Mouse (Mus musculus) lung, postnatal 0 days (tissue): ENCODE results near the gene Cald1. TPM values are rescaled to one million over a fixed set of nuclear protein-coding genes. Genes with fewer than 3 reads are reported as not detected.
A peak's percentile ranks its signal among the peaks of the same experiment; 100 is the strongest.

Experiments
- ATAC-seq: fragments of 200-750 bp; cut with Nextera tagmentation; 2 replicates; pipeline ENCODE4 v1.8.0; 2017; ENCODE audit warnings: moderate library complexity
- DNase-seq: peaks from one replicate; pipeline ENCODE4 v3.0.0-alpha.2; 2016; ENCODE audit warnings: low spot score
- H3K27ac ChIP-seq: fragments of 300-500 bp; sonication (generic); 2 replicates; pipeline ENCODE4 v1.5.1; 2014; ENCODE audit warnings: antibody characterized with exemption, mild to moderate bottlenecking, low read length, mixed read lengths
- H3K27me3 ChIP-seq: fragments of 300-500 bp; sonication (generic); replicated peaks from 2 replicates; pipeline ENCODE4 v1.6.1; 2014; ENCODE audit warnings: low read length, mixed read lengths; ENCODE audit not compliant: insufficient read depth
- H3K36me3 ChIP-seq: fragments of 300-500 bp; sonication (generic); 2 replicates; pipeline ENCODE4 v1.6.1; 2014; ENCODE audit warnings: low read length, mixed read lengths; ENCODE audit not compliant: insufficient read depth
- H3K4me1 ChIP-seq: fragments of 300-500 bp; sonication (generic); 2 replicates; pipeline ENCODE4 v1.6.1; 2014; ENCODE audit warnings: antibody characterized with exemption, low read depth, low read length, mixed read lengths; ENCODE audit not compliant: insufficient read depth
- H3K4me2 ChIP-seq: fragments of 300-500 bp; sonication (generic); replicated peaks from 2 replicates; pipeline ENCODE4 v1.6.1; 2014; ENCODE audit warnings: low read depth, mild to moderate bottlenecking, low read length, moderate library complexity, mixed read lengths
- H3K4me3 ChIP-seq: fragments of 300-500 bp; sonication (generic); 2 replicates; pipeline ENCODE4 v1.5.1; 2014; ENCODE audit warnings: low read depth, low read length
- H3K9ac ChIP-seq: fragments of 300-500 bp; sonication (generic); replicated peaks from 2 replicates; pipeline ENCODE4 v1.6.1; 2014; ENCODE audit warnings: low read depth, mild to moderate bottlenecking
- H3K9me3 ChIP-seq: fragments of 300-500 bp; sonication (generic); 2 replicates; pipeline ENCODE4 v1.6.1; 2016; ENCODE audit warnings: low read length, mixed read lengths
- CTCF ChIP-seq: IDR thresholded peaks from 2 replicates; pipeline ENCODE4 v1.5.1; 2016; ENCODE audit warnings: antibody characterized with exemption, mild to moderate bottlenecking
- EP300 ChIP-seq: IDR thresholded peaks from 2 replicates; pipeline ENCODE4 v1.6.1; 2016; ENCODE audit warnings: antibody characterized with exemption, mild to moderate bottlenecking, control low read depth
- WGBS: fragments of 180-500 bp; shearing (Covaris S2); extraction: QIAGEN DNeasy Blood & Tissue Kit; methylation state at CpG from one replicate; pipeline ENCODE4 v1.1.7; 2014; 5-methylcytosine and 5-hydroxymethylcytosine counted together
- polyA plus RNA-seq: library from polyadenylated mRNA; unstranded; fragments of >200 nt; fragmentation: Nextera tagmentation; extraction: Ambion mirVana; gene quantifications from 2 replicates; pipeline ENCODE4 v1.2.1, GENCODE M21; 2015

Cald1 gene
- polyA plus RNA-seq, 1 experiment from 2014 or later, result 249 TPM

- H3K4me2 ChIP-seq, result no peak overlapping the region
- H3K9ac ChIP-seq, result no peak overlapping the region
- no peak for DNase-seq
- no peaks in the 10 kb centered on the region for H3K27me3 ChIP-seq
- no peak overlapping the region for H3K27ac ChIP-seq
- ATAC-seq, result no peak
- no peaks in the 10 kb centered on the region for H3K36me3 ChIP-seq
- H3K4me3 ChIP-seq, result no peak overlapping the region
- TF ChIP-seq EP300, result no peak
- no peak for TF ChIP-seq CTCF
- no peaks in the 10 kb centered on the region; the same call in 1 of the 2 replicates for H3K4me1 ChIP-seq
- no peaks in the 10 kb centered on the region for H3K9me3 ChIP-seq
- WGBS, result 65% methylated on average over 10 of the region's 10 CpGs
Observed at GRCm38 (mm10) chr6:34637588-34638438, 39.5 kb downstream of the Cald1 start.

- Histone ChIP-seq H3K4me1 (no peaks in the 10 kb centered on the region; the same call in 1 of the 2 replicates), H3K36me3 (no peaks in the 10 kb centered on the region), H3K9ac (no peak overlapping the region), H3K27me3 (no peaks in the 10 kb centered on the region), H3K4me3 (no peak overlapping the region), H3K27ac (no peak overlapping the region), H3K4me2 (no peak overlapping the region), H3K9me3 (no peaks in the 10 kb centered on the region)
- 0 out of 2 replicates have a peak, but pooled peaks have one; percentile 23 for TF ChIP-seq EP300
- TF ChIP-seq CTCF, result 0 out of 2 replicates have a peak, but pooled peaks have one; percentile 10
- DNase-seq (peak; percentile 22), ATAC-seq (no peak)
- 26% methylated on average over 2 of the region's 2 CpGs for WGBS
Observed at GRCm38 (mm10) chr6:34638667-34639066, 40.4 kb downstream of the Cald1 start.

- 75% methylated on average over 9 of the region's 9 CpGs for WGBS
- Histone ChIP-seq H3K27ac (no peak overlapping the region), H3K4me2 (no peak overlapping the region), H3K27me3 (no peaks in the 10 kb centered on the region), H3K9ac (no peak overlapping the region), H3K4me3 (no peak overlapping the region), H3K36me3 (no peaks in the 10 kb centered on the region), H3K4me1 (no peaks in the 10 kb centered on the region; the same call in 1 of the 2 replicates), H3K9me3 (no peaks in the 10 kb centered on the region)
- no peak for ATAC-seq
- TF ChIP-seq CTCF (no peak), EP300 (no peak)
- no peak for DNase-seq
Observed at GRCm38 (mm10) chr6:34640226-34640625, 41.9 kb downstream of the Cald1 start.

- no peak overlapping the region for H3K4me3 ChIP-seq
- H3K9me3 ChIP-seq, result no peaks in the 10 kb centered on the region
- no peak overlapping the region for H3K27ac ChIP-seq
- no peaks in the 10 kb centered on the region for H3K27me3 ChIP-seq
- ATAC-seq (no peak), DNase-seq (no peak)
- H3K9ac ChIP-seq, result no peak overlapping the region
- H3K4me1 ChIP-seq, result no peaks in the 10 kb centered on the region; the same call in 1 of the 2 replicates
- no peaks in the 10 kb centered on the region for H3K36me3 ChIP-seq
- no peak overlapping the region for H3K4me2 ChIP-seq
- no peak for TF ChIP-seq EP300
- TF ChIP-seq CTCF, result no peak
Observed at GRCm38 (mm10) chr6:34641081-34641480, 42.8 kb downstream of the Cald1 start.

- no peak overlapping the region for H3K4me2 ChIP-seq
- no peaks in the 10 kb centered on the region for H3K27me3 ChIP-seq
- H3K4me3 ChIP-seq, result no peak overlapping the region
- no peaks in the 10 kb centered on the region; the same call in 1 of the 2 replicates for H3K4me1 ChIP-seq
- DNase-seq, result peak; percentile 57
- H3K27ac ChIP-seq, result no peak overlapping the region
- ATAC-seq, result peak; percentile 38; the same call in 1 of the 2 replicates
- TF ChIP-seq EP300 (no peak), CTCF (no peak)
- H3K9me3 ChIP-seq, result no peaks in the 10 kb centered on the region
- 66% methylated on average over 5 of the region's 5 CpGs for WGBS
- no peaks in the 10 kb centered on the region for H3K36me3 ChIP-seq
- H3K9ac ChIP-seq, result no peak overlapping the region
Observed at GRCm38 (mm10) chr6:34642075-34642547, 43.8 kb downstream of the Cald1 start.

- DNase-seq (peak; percentile 34), ATAC-seq (peak; percentile 54)
- Histone ChIP-seq H3K4me2 (no peak overlapping the region), H3K4me3 (no peak overlapping the region), H3K27me3 (no peaks in the 10 kb centered on the region), H3K9ac (no peak overlapping the region), H3K36me3 (no peaks in the 10 kb centered on the region), H3K27ac (no peak overlapping the region), H3K9me3 (no peaks in the 10 kb centered on the region), H3K4me1 (no peaks in the 10 kb centered on the region)
- WGBS, result 54% methylated on average over 5 of the region's 5 CpGs
- no peak for TF ChIP-seq EP300
- TF ChIP-seq CTCF, result no peak
Observed at GRCm38 (mm10) chr6:34648017-34648787, 49.9 kb downstream of the Cald1 start.
